Comparison of ENCODE assay signal across 8 mouse cellular contexts in genomic region chr4:130307851-130308230, GRCm38 (mm10). TPM values are rescaled to one million over a fixed set of nuclear protein-coding genes. Genes with fewer than 3 reads are reported as not detected.
DNase-seq lines count a peak whose midpoint lies in the region; ATAC-seq and TF ChIP-seq lines count a peak whose summit lies in the region.

No protein-coding gene starts in this region.

- DNase-seq in WW6 (ENCODE audit: low read depth, low spot score) = peak; percentile 67
- peak; percentile 72 to 76 for DNase-seq in cerebellum, adult 2 months
- DNase-seq in frontal cortex, postnatal 25 days (ENCODE audit: low spot score in 2 of 2) = peak; percentile 26 to 28
- peak; percentile 54 to 65 for DNase-seq in left cerebral cortex, postnatal 36 days (ENCODE audit: low spot score in 2 of 2)
- DNase-seq in spleen, adult 18-20 months = no peak

- TF ChIP-seq CTCF in cerebellum, adult 2 months (IDR thresholded peaks at IDR 0.05; ENCODE audit: borderline replicate concordance, insufficient read depth, low read depth, low read length) = no peak
- no peak for TF ChIP-seq CTCF in small intestine, adult 2 months (IDR thresholded peaks at IDR 0.05; ENCODE audit: extremely low read depth, insufficient read length, insufficient replicate concordance, low read depth, low read length)

- no peaks in the 10 kb centered on the region for H3K9me3 ChIP-seq in hindbrain, embryonic 13.5 days

- peak overlapping the region; percentile 85 for H3K9ac ChIP-seq in hindbrain, embryonic 13.5 days

- TF ChIP-seq POLR2A in cerebellum, adult 2 months (IDR thresholded peaks at IDR 0.05; ENCODE audit: borderline replicate concordance, insufficient read depth, low read length) = 0 out of 2 replicates have a peak, but pooled peaks have one; percentile 29
- TF ChIP-seq POLR2A in small intestine, adult 2 months (IDR thresholded peaks at IDR 0.05; ENCODE audit: low read depth, low read length) = no peak

- intact Hi-C loops in left cerebral cortex, postnatal 36 days (cut with DNase I) = no loop called here

- H3K4me1 ChIP-seq in cerebellum, adult 2 months (ENCODE audit: control insufficient read depth, insufficient read depth, low read length) = peaks cover 29% of the 10 kb centered on the region
- H3K4me1 ChIP-seq in hindbrain, embryonic 13.5 days (replicated peaks) = peaks cover 30% of the 10 kb centered on the region
- H3K4me1 ChIP-seq in small intestine, adult 2 months (ENCODE audit: control insufficient read depth, insufficient read depth, insufficient read length, low read length) = peaks cover 15% of the 10 kb centered on the region

- H3K36me3 ChIP-seq in hindbrain, embryonic 13.5 days = peaks cover 6% of the 10 kb centered on the region
- no peaks in the 10 kb centered on the region for H3K36me3 ChIP-seq in small intestine, adult 2 months (ENCODE audit: control insufficient read depth, insufficient read depth, low read length)

- no peaks in the 10 kb centered on the region for H3K27me3 ChIP-seq in cerebellum, adult 2 months (ENCODE audit: control insufficient read depth, insufficient read depth, low read length)
- H3K27me3 ChIP-seq in hindbrain, embryonic 13.5 days = peaks cover 51% of the 10 kb centered on the region
- H3K27me3 ChIP-seq in small intestine, adult 2 months (ENCODE audit: control insufficient read depth, insufficient read depth, low read length) = peaks cover 16% of the 10 kb centered on the region

- 3% methylated on average over 23 of the region's 23 CpGs for WGBS in cerebellum, adult 2 months
- WGBS in hindbrain, embryonic 13.5 days = under 1% methylated on average over 23 of the region's 23 CpGs
- WGBS in small intestine, adult 2 months = 2% methylated on average over 23 of the region's 23 CpGs

- H3K27ac ChIP-seq in cerebellum, adult 2 months (ENCODE audit: insufficient read depth, low read length) = peak overlapping the region; percentile 85
- peak overlapping the region; percentile 69; the same call in 1 of the 2 replicates for H3K27ac ChIP-seq in hindbrain, embryonic 13.5 days
- H3K27ac ChIP-seq in small intestine, adult 2 months (ENCODE audit: insufficient read depth, low read depth, low read length) = no peak overlapping the region

- ATAC-seq in hindbrain, embryonic 13.5 days (ENCODE audit: low FRiP score) = peak; percentile 13
- ATAC-seq in megakaryocyte progenitor cell, adult 5-6 weeks (replicated peaks; ENCODE audit: poor library complexity) = peak; percentile 66

- H3K4me3 ChIP-seq in cerebellum, adult 2 months (replicated peaks; ENCODE audit: insufficient read depth, low read depth, low read length) = peak overlapping the region; percentile 86
- peak overlapping the region; percentile 61 for H3K4me3 ChIP-seq in hindbrain, embryonic 13.5 days
- H3K4me3 ChIP-seq in small intestine, adult 2 months (ENCODE audit: low read depth, low read length) = peak overlapping the region; percentile 66

- H3K4me2 ChIP-seq in hindbrain, embryonic 13.5 days = peak overlapping the region; percentile 94

RNA-seq across cellular contexts. Expression of gene Fabp3, which starts 0.6 kb away (rescaled TPM):
- polyA plus RNA-seq in cerebellum, adult 2 months (2012; rRNA removed) = 196 and 220 TPM in 2 replicates
- 146 and 148 TPM in 2 replicates for polyA plus RNA-seq in hindbrain, embryonic 13.5 days (2015; fragmentation: Nextera tagmentation; extraction: Ambion mirVana)
- 100 to 1,000 TPM; 141 to 166 TPM for total RNA-seq in left cerebral cortex, postnatal 36 days (2021)
- total RNA-seq in megakaryocyte progenitor cell, adult 5-6 weeks (2015) = not detected in 2 replicates
- total RNA-seq in megakaryocyte progenitor cell, adult 5-6 weeks (2017) = not detected in 2 replicates
- 0.71 and 0.72 TPM in 2 replicates for polyA plus RNA-seq in small intestine, adult 2 months (2012; rRNA removed)

RNA-seq across cellular contexts. Expression of gene Gm10570, which starts 0.6 kb away (rescaled TPM):
- 1.6 and 1.7 TPM in 2 replicates for polyA plus RNA-seq in cerebellum, adult 2 months (2012; rRNA removed)
- polyA plus RNA-seq in hindbrain, embryonic 13.5 days (2015; fragmentation: Nextera tagmentation; extraction: Ambion mirVana) = 0.71 and 0.73 TPM in 2 replicates
- total RNA-seq in left cerebral cortex, postnatal 36 days (2021) = 1 to 10 TPM; 1.4 to 1.8 TPM
- total RNA-seq in megakaryocyte progenitor cell, adult 5-6 weeks (2015) = not detected in 2 replicates
- not detected in 2 replicates for total RNA-seq in megakaryocyte progenitor cell, adult 5-6 weeks (2017)
- polyA plus RNA-seq in small intestine, adult 2 months (2012; rRNA removed) = 0.27 TPM in 1 of 2 replicates, not detected in the other

RNA-seq across cellular contexts. Expression of gene Serinc2, which starts 28.8 kb away (rescaled TPM):
- polyA plus RNA-seq in cerebellum, adult 2 months (2012; rRNA removed) = 39.6 and 46.5 TPM in 2 replicates
- polyA plus RNA-seq in hindbrain, embryonic 13.5 days (2015; fragmentation: Nextera tagmentation; extraction: Ambion mirVana) = 61.3 and 62.7 TPM in 2 replicates
- 1 to 10 TPM; 5.7 to 7.1 TPM for total RNA-seq in left cerebral cortex, postnatal 36 days (2021)
- total RNA-seq in megakaryocyte progenitor cell, adult 5-6 weeks (2015) = 0.07 TPM in 1 of 2 replicates, not detected in the other
- not detected in 2 replicates for total RNA-seq in megakaryocyte progenitor cell, adult 5-6 weeks (2017)
- polyA plus RNA-seq in small intestine, adult 2 months (2012; rRNA removed) = 271 and 356 TPM in 2 replicates

RNA-seq across cellular contexts. Expression of gene Zcchc17, which starts 51.9 kb away (rescaled TPM):
- polyA plus RNA-seq in cerebellum, adult 2 months (2012; rRNA removed) = 87.9 and 89.6 TPM in 2 replicates
- polyA plus RNA-seq in hindbrain, embryonic 13.5 days (2015; fragmentation: Nextera tagmentation; extraction: Ambion mirVana) = 89.7 and 92.8 TPM in 2 replicates
- 10 to 100 TPM; 62.3 to 67.8 TPM for total RNA-seq in left cerebral cortex, postnatal 36 days (2021)
- total RNA-seq in megakaryocyte progenitor cell, adult 5-6 weeks (2015) = 16.0 and 21.9 TPM in 2 replicates
- 81.3 and 132 TPM in 2 replicates for total RNA-seq in megakaryocyte progenitor cell, adult 5-6 weeks (2017)
- 7.9 and 17.1 TPM in 2 replicates for polyA plus RNA-seq in small intestine, adult 2 months (2012; rRNA removed)

RNA-seq across cellular contexts. Expression of gene Snrnp40, which starts 52.1 kb away (rescaled TPM):
- polyA plus RNA-seq in cerebellum, adult 2 months (2012; rRNA removed) = 35.7 and 39.5 TPM in 2 replicates
- polyA plus RNA-seq in hindbrain, embryonic 13.5 days (2015; fragmentation: Nextera tagmentation; extraction: Ambion mirVana) = 111 and 122 TPM in 2 replicates
- 10 to 100 TPM; 22.9 to 25.5 TPM for total RNA-seq in left cerebral cortex, postnatal 36 days (2021)
- total RNA-seq in megakaryocyte progenitor cell, adult 5-6 weeks (2015) = 65.9 and 66.0 TPM in 2 replicates
- 89.7 and 90.8 TPM in 2 replicates for total RNA-seq in megakaryocyte progenitor cell, adult 5-6 weeks (2017)
- 15.3 and 21.1 TPM in 2 replicates for polyA plus RNA-seq in small intestine, adult 2 months (2012; rRNA removed)

Comparison
In these comparisons a context has a peak if more than half of its experiments do, and no peak if none do; other contexts are left out.
1. DNase-seq: peak in WW6 (single experiment), cerebellum, adult 2 months (2 of 2), frontal cortex, postnatal 25 days (2 of 2) and left cerebral cortex, postnatal 36 days (2 of 2); none in spleen, adult 18-20 months (0 of 2).
2. RNA of gene Fabp3, which starts 0.6 kb away (polyA plus RNA-seq): 196 to 220 TPM in cerebellum, adult 2 months and 146 to 148 TPM in hindbrain, embryonic 13.5 days; 0.71 to 0.72 TPM in small intestine, adult 2 months; every median in the first group is over 10 times any median in the second.
3. Peak in every context shown above with its lines, with median percentiles within 50 percentile points of each other: H3K4me3 ChIP-seq.